Mouse (Mus musculus): ENCODE results near the gene Olfr190.

- TF ChIP-seq CTCF (IDR thresholded peaks at IDR 0.05; ENCODE audit: low read depth) (no peak), EP300 (IDR thresholded peaks at IDR 0.05; ENCODE audit: low read depth) (no peak)
Measured at GRCm38 (mm10) chr16:59071755-59072154, 6.0 kb downstream of the Olfr190 start.
